In genomic region chr2:31178593-31178992, GRCm38 (mm10) we compare ENCODE assay signal across 7 mouse cellular contexts. TPM values are rescaled to one million over a fixed set of nuclear protein-coding genes. Genes with fewer than 3 reads are reported as not detected.
DNase-seq lines count a peak whose midpoint lies in the region; TF ChIP-seq lines count a peak whose summit lies in the region.
"Not testable (repeated sequence)": the region's sequence is repeated elsewhere in the genome, so short reads cannot be mapped to it uniquely, and the experiment has no call there.

No protein-coding gene starts in this region.

- not testable (repeated sequence) for H3K4me1 ChIP-seq in ES-Bruce4 (ENCODE audit: control insufficient read depth, insufficient read depth, low read length); lung, adult 2 months (ENCODE audit: control insufficient read depth, insufficient read depth, low read length)

- not testable (repeated sequence) for H3K27ac ChIP-seq in ES-Bruce4 (ENCODE audit: insufficient read depth, low read length)

- WGBS in lung, adult 2 months = 82% methylated on average over 6 of the region's 6 CpGs

- H3K9me3 ChIP-seq in ES-Bruce4 (replicated peaks; ENCODE audit: control insufficient read depth, insufficient read depth, low read length, poor library complexity, severe bottlenecking) = not testable (repeated sequence)

- DNase-seq in adrenal gland, postnatal 14 days = peak; percentile 39
- DNase-seq in cerebellum, postnatal 10 days = peak; percentile 33 to 53
- peak; percentile 37 for DNase-seq in heart, postnatal 4 days
- peak; percentile 44 to 59 for DNase-seq in kidney, postnatal 4 days
- DNase-seq in lung, adult 2 months = not testable (repeated sequence)
- peak; percentile 16 for DNase-seq in retina, embryonic 14.5 days (ENCODE audit: low spot score)

- peaks cover 26% of the 10 kb centered on the region for H3K36me3 ChIP-seq in ES-Bruce4 (ENCODE audit: control insufficient read depth, insufficient read depth, low read length, poor library complexity, severe bottlenecking)

- TF ChIP-seq CTCF in ES-Bruce4 (IDR thresholded peaks at IDR 0.05; ENCODE audit: low read depth, low read length) = peak; percentile 24
- TF ChIP-seq CTCF in lung, adult 2 months (IDR thresholded peaks at IDR 0.05; ENCODE audit: insufficient read depth, low read length) = 0 out of 2 replicates have a peak, but pooled peaks have one; percentile 1

- not testable (repeated sequence) for H3K9ac ChIP-seq in ES-Bruce4 (ENCODE audit: low read depth, poor library complexity, severe bottlenecking)

- not testable (repeated sequence) for TF ChIP-seq POLR2A in ES-Bruce4 (IDR thresholded peaks at IDR 0.05; ENCODE audit: insufficient read depth, low read length); lung, adult 2 months (IDR thresholded peaks at IDR 0.05; ENCODE audit: borderline replicate concordance, extremely low read depth, low read depth, low read length)

- H3K4me3 ChIP-seq in ES-Bruce4 (ENCODE audit: low read depth, low read length); lung, adult 2 months (replicated peaks; ENCODE audit: extremely low read depth, low read depth, low read length): not testable (repeated sequence)

- not testable (repeated sequence) for H3K27me3 ChIP-seq in ES-Bruce4 (ENCODE audit: control insufficient read depth, insufficient read depth, low read length, poor library complexity, severe bottlenecking)

- not testable (repeated sequence) for TF ChIP-seq EP300 in ES-Bruce4 (IDR thresholded peaks at IDR 0.05; ENCODE audit: insufficient read depth, low read depth, low read length)

RNA-seq across cellular contexts. Expression of gene Gpr107, which starts 26.5 kb away (rescaled TPM):
- 71.9 and 72.5 TPM in 2 replicates for polyA plus RNA-seq in ES-Bruce4 (2011; ENCODE audit: insufficient read depth, insufficient read length, low read depth, missing spikeins)
- total RNA-seq in adrenal gland, postnatal 14 days (2021) = 46.8 and 48.1 TPM in 2 replicates
- 10 to 100 TPM; 41.6 to 43.0 TPM for total RNA-seq in heart, postnatal 4 days (2021)
- 20.8 and 24.4 TPM in 2 replicates for polyA plus RNA-seq in lung, adult 2 months (2012; rRNA removed)

RNA-seq across cellular contexts. Expression of gene Fnbp1, which starts 36.8 kb away (rescaled TPM):
- 77.7 and 84.7 TPM in 2 replicates for polyA plus RNA-seq in ES-Bruce4 (2011; ENCODE audit: insufficient read depth, insufficient read length, low read depth, missing spikeins)
- 53.0 and 66.5 TPM in 2 replicates for total RNA-seq in adrenal gland, postnatal 14 days (2021)
- total RNA-seq in heart, postnatal 4 days (2021) = 10 to 100 TPM; 52.9 to 59.1 TPM
- 39.9 and 47.4 TPM in 2 replicates for polyA plus RNA-seq in lung, adult 2 months (2012; rRNA removed)
